Mouse (Mus musculus): ENCODE results near the gene Nkain2.
"Not testable (repeated sequence)": the region's sequence is repeated elsewhere in the genome, so short reads cannot be mapped to it uniquely, and the experiment has no call there.

The Nkain2 gene

GRCm38 (mm10) chr10:32889652-32890506 is at the start of gene Nkain2:
TSS of gene Nkain2 (minus strand) at chr10:32890462.
- no peak for DNase-seq

- no peak for DNase-seq
These were observed 49.6 kb upstream of the Nkain2 start for GRCm38 (mm10) chr10:32939853-32940252.

- no peak for DNase-seq
These were observed 4.8 kb upstream of the Nkain2 start for GRCm38 (mm10) chr10:32895093-32895492.

- DNase-seq: no peak
These were observed 357 bp upstream of the Nkain2 start for GRCm38 (mm10) chr10:32890507-32891131.

GRCm38 (mm10) chr10:32881977-32882376 is 8.3 kb downstream of the Nkain2 start:
- DNase-seq: no peak

GRCm38 (mm10) chr10:32870691-32871406 is 19.4 kb downstream of the Nkain2 start:
- DNase-seq: no peak

- DNase-seq: no peak
These were observed 20.7 kb downstream of the Nkain2 start for GRCm38 (mm10) chr10:32869541-32869940.

- DNase-seq: no peak
These were observed 74.9 kb downstream of the Nkain2 start for GRCm38 (mm10) chr10:32815210-32815883.

GRCm38 (mm10) chr10:32796215-32796614 is 94.0 kb downstream of the Nkain2 start:
- no peak for DNase-seq

GRCm38 (mm10) chr10:32790541-32790940 is 99.7 kb downstream of the Nkain2 start:
- no peak for DNase-seq

GRCm38 (mm10) chr10:32782732-32783359 is 107.4 kb downstream of the Nkain2 start:
- DNase-seq: no peak

GRCm38 (mm10) chr10:32738989-32739388 is 151.3 kb downstream of the Nkain2 start:
- DNase-seq: no peak

- not testable (repeated sequence) for DNase-seq
These were observed 183.7 kb downstream of the Nkain2 start for GRCm38 (mm10) chr10:32706579-32706978.

- no peak for DNase-seq
These were observed 193.6 kb downstream of the Nkain2 start for GRCm38 (mm10) chr10:32696661-32697060.

GRCm38 (mm10) chr10:32684548-32684947 is 205.7 kb downstream of the Nkain2 start:
- DNase-seq: no peak

GRCm38 (mm10) chr10:32640256-32640655 is 250.0 kb downstream of the Nkain2 start:
- DNase-seq: no peak

GRCm38 (mm10) chr10:32639173-32639572 is 251.1 kb downstream of the Nkain2 start:
- no peak for DNase-seq

- no peak for DNase-seq
These were observed 259.2 kb downstream of the Nkain2 start for GRCm38 (mm10) chr10:32631043-32631442.

- no peak for DNase-seq
These were observed 285.8 kb downstream of the Nkain2 start for GRCm38 (mm10) chr10:32604448-32604847.

GRCm38 (mm10) chr10:32602798-32603197 is 287.5 kb downstream of the Nkain2 start:
- DNase-seq: no peak

- no peak for DNase-seq
These were observed 295.3 kb downstream of the Nkain2 start for GRCm38 (mm10) chr10:32594998-32595397.

GRCm38 (mm10) chr10:32577276-32577580 is 313.0 kb downstream of the Nkain2 start:
- no peak for DNase-seq
